Mouse (Mus musculus) G1E (cell line): Measurements from ENCODE around the gene Sept4.

ENCODE experiments used
- GATA1 ChIP-seq: IDR thresholded peaks from 2 replicates; pipeline ENCODE4 v1.6.1; 2012; ENCODE audit warnings: borderline replicate concordance, low read length, inconsistent platforms, mixed read lengths
- POLR2AphosphoS5 ChIP-seq: IDR thresholded peaks from 2 replicates; pipeline ENCODE4 v1.6.1; 2012; ENCODE audit warnings: low read depth, low read length, inconsistent platforms; ENCODE audit not compliant: insufficient replicate concordance

DNA sequence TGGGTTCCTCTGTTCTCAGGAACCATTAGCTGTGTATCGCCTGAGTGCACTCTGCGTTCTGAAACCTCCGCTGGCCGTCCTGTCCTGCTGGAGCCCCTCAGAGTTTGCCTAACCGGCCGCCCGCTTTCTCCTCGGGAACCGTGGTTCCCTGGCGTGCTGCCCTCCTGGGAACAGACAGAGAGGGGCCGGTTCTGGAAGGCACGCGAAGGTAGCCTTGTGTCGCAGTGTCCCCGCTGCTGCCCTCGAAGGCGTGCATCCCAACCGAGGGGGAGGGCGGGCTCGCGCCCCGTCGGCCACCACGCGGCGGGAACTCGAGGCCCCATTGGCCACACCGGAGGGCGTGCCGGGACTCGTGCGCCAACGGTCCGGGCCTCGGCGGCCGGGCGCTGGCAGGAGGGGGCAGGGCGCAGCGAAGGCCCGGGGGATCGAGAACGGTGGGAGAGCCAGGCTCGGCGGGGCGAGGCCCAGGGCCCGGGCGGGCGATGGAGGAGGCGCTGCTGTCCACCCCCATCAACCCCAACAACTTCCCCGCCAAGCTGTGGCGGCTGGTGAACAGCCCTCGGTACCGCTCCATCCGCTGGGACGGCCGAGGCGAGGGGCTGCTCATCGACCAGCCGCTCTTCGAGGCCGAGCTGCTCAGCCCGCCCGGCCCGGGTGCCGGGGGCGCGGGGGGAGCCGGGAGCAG is 48.2 kb downstream of the Sept4 start, which contains the start of gene Hsf5:
- TF ChIP-seq POLR2AphosphoS5 (no peak), GATA1 (no peak)
